Mouse (Mus musculus) lung, adult 2 months (tissue): ENCODE measurements around the gene Arg2. TPM values are rescaled to one million over a fixed set of nuclear protein-coding genes. Genes with fewer than 3 reads are reported as not detected.
A peak's percentile ranks its signal among the peaks of the same experiment; 100 is the strongest.

Source experiments
- DNase-seq: peaks from one replicate; pipeline ENCODE4 v3.0.0; 2022
- H3K4me1 ChIP-seq: fragments of 200-500 bp; 2 replicates; pipeline ENCODE4 v1.6.1; 2011; ENCODE audit warnings: low read length; ENCODE audit not compliant: control insufficient read depth, insufficient read depth
- H3K4me3 ChIP-seq: fragments of 200-500 bp; replicated peaks from 2 replicates; pipeline ENCODE3; 2011; ENCODE audit warnings: low read depth, mild to moderate bottlenecking, control low read depth, low read length; ENCODE audit errors: extremely low read depth
- CTCF ChIP-seq: fragments of 200-500 bp; IDR thresholded peaks from 2 replicates; pipeline ENCODE4 v1.5.1; 2011; ENCODE audit warnings: mild to moderate bottlenecking, low read length, control low read depth; ENCODE audit not compliant: insufficient read depth
- POLR2A ChIP-seq: fragments of 200-500 bp; IDR thresholded peaks from 2 replicates; pipeline ENCODE4 v1.6.1; 2011; ENCODE audit warnings: low read depth, mild to moderate bottlenecking, control low read depth, low read length, borderline replicate concordance; ENCODE audit errors: extremely low read depth
- WGBS: fragments of 180-500 bp; shearing (Covaris S2); methylation state at CpG from one replicate; pipeline ENCODE4 v1.1.7; 2018; 5-methylcytosine and 5-hydroxymethylcytosine counted together
- polyA plus RNA-seq: library from polyadenylated mRNA; depleted of rRNA; stranded (reverse); fragments of >200 nt; gene quantifications from 2 replicates; pipeline ENCODE4 v1.2.3, GENCODE M21; 2012; rRNA removed

Gene Arg2
- polyA plus RNA-seq, 1 experiment = 4.0 TPM

- peaks cover 6% of the 10 kb centered on the region; the same call in 1 of the 2 replicates for H3K4me1 ChIP-seq
- peak; percentile 55 for DNase-seq
- TF ChIP-seq CTCF (peak; percentile 50; the same call in 1 of the 2 replicates), POLR2A (no peak)
- WGBS = 0% methylated on average over 3 of the region's 3 CpGs
- no peak overlapping the region for H3K4me3 ChIP-seq
Observed at GRCm38 (mm10) chr12:79193441-79193840, 62.9 kb downstream of the Arg2 start.

DNA sequence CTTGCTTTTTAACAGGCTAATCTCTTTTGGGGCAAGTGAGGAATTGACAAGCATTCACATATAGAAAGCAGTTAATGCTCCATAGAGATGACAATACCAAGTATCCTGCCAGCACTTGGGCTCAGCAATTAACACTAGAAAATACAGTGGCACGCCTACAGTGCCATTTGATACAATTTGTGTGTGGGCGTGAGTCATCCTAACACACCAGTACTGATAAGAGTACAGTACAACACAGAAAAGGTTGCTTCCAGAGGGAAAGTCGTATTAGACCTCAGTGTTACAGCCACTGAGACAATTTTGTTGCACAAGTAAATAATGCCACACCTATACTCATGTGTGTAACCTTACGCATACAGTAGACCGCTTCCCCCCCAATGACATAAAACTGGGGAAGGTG lies 66.5 kb downstream of the Arg2 start:
- DNase-seq = no peak
- Histone ChIP-seq H3K4me1 (no peaks in the 10 kb centered on the region), H3K4me3 (no peak overlapping the region)
- TF ChIP-seq CTCF (no peak), POLR2A (no peak)
- WGBS = 77% methylated on average over 5 of the region's 5 CpGs

- no peak for TF ChIP-seq CTCF
- TF ChIP-seq POLR2A = no peak
- no peak for DNase-seq
- WGBS = 56% methylated on average over 3 of the region's 3 CpGs
- Histone ChIP-seq H3K4me1 (no peaks in the 10 kb centered on the region), H3K4me3 (no peak overlapping the region)
Observed at GRCm38 (mm10) chr12:79201882-79202281, 71.3 kb downstream of the Arg2 start.

Other genes starting within 250 kb of the Arg2 start
- gene Plek2, start 223.8 kb upstream of the Arg2 start, polyA plus RNA-seq = 0.35 and 1.4 TPM in 2 replicates
- gene Tmem229b, start 123.2 kb upstream of the Arg2 start, polyA plus RNA-seq = 15.4 and 18.6 TPM in 2 replicates
- 8.9 and 9.3 TPM in 2 replicates for gene Plekhh1, start 101.6 kb upstream of the Arg2 start, polyA plus RNA-seq
- gene Pigh, start 41.1 kb upstream of the Arg2 start, polyA plus RNA-seq = 12.9 and 15.0 TPM in 2 replicates
- 43.6 and 49.2 TPM in 2 replicates for gene Vti1b, start 41.9 kb downstream of the Arg2 start, polyA plus RNA-seq
- gene Rdh11, start 61.5 kb downstream of the Arg2 start, polyA plus RNA-seq = 7.0 and 10.0 TPM in 2 replicates
- 0.69 and 8.9 TPM in 2 replicates for gene Rdh12, start 78.1 kb downstream of the Arg2 start, polyA plus RNA-seq
- gene Zfyve26, start 165.5 kb downstream of the Arg2 start, polyA plus RNA-seq = 20.1 and 21.7 TPM in 2 replicates
- gene Rad51b, start 166.5 kb downstream of the Arg2 start, polyA plus RNA-seq = 0.25 and 1.1 TPM in 2 replicates